Mouse (Mus musculus) limb, embryonic 12.5 days (tissue): ENCODE measurements at regions not wholly inside any gene's neighbourhood (a gene's known extent, or its start where the extent isn't known, plus 50 kb on each side); places are given as distances from the start of the nearest gene placed in this dataset.
A peak's percentile ranks its signal among the peaks of the same experiment; 100 is the strongest.
"Not testable (repeated sequence)": the region's sequence is repeated elsewhere in the genome, so short reads cannot be mapped to it uniquely, and the experiment has no call there.

ENCODE experiments used
- ATAC-seq: fragments of 200-750 bp; cut with Nextera tagmentation; 2 replicates; pipeline ENCODE4 v1.8.0; 2017; ENCODE audit warnings: low read depth, moderate TSS enrichment; ENCODE audit not compliant: insufficient number of reproducible peaks, insufficient read depth, low FRiP score, low TSS enrichment
- H3K27ac ChIP-seq: fragments of 300-500 bp; sonication (generic); 2 replicates; pipeline ENCODE4 v1.5.1; 2016; ENCODE audit warnings: mild to moderate bottlenecking, moderate library complexity
- H3K27me3 ChIP-seq: fragments of 300-500 bp; sonication (generic); 2 replicates; pipeline ENCODE4 v1.6.1; 2016; ENCODE audit warnings: mild to moderate bottlenecking, moderate library complexity
- H3K36me3 ChIP-seq: fragments of 300-500 bp; sonication (generic); 2 replicates; pipeline ENCODE4 v1.6.1; 2016; ENCODE audit warnings: mild to moderate bottlenecking, moderate library complexity
- H3K4me1 ChIP-seq: fragments of 300-500 bp; sonication (generic); replicated peaks from 2 replicates; pipeline ENCODE4 v1.6.1; 2016
- H3K4me2 ChIP-seq: fragments of 300-500 bp; sonication (generic); 2 replicates; pipeline ENCODE4 v1.6.1; 2016; ENCODE audit warnings: mild to moderate bottlenecking, moderate library complexity
- H3K4me3 ChIP-seq: fragments of 300-500 bp; sonication (generic); replicated peaks from 2 replicates; pipeline ENCODE4 v1.5.1; 2016; ENCODE audit warnings: mild to moderate bottlenecking
- H3K9ac ChIP-seq: fragments of 300-500 bp; sonication (generic); replicated peaks from 2 replicates; pipeline ENCODE4 v1.6.1; 2016; ENCODE audit warnings: mild to moderate bottlenecking, moderate library complexity
- H3K9me3 ChIP-seq: fragments of 300-500 bp; sonication (generic); 2 replicates; pipeline ENCODE4 v1.6.1; 2016; ENCODE audit warnings: mild to moderate bottlenecking, moderate library complexity
- WGBS: fragments of 180-500 bp; shearing (Covaris S2); methylation state at CpG from one replicate; pipeline ENCODE4 v1.1.7; 2016; 5-methylcytosine and 5-hydroxymethylcytosine counted together

DNA sequence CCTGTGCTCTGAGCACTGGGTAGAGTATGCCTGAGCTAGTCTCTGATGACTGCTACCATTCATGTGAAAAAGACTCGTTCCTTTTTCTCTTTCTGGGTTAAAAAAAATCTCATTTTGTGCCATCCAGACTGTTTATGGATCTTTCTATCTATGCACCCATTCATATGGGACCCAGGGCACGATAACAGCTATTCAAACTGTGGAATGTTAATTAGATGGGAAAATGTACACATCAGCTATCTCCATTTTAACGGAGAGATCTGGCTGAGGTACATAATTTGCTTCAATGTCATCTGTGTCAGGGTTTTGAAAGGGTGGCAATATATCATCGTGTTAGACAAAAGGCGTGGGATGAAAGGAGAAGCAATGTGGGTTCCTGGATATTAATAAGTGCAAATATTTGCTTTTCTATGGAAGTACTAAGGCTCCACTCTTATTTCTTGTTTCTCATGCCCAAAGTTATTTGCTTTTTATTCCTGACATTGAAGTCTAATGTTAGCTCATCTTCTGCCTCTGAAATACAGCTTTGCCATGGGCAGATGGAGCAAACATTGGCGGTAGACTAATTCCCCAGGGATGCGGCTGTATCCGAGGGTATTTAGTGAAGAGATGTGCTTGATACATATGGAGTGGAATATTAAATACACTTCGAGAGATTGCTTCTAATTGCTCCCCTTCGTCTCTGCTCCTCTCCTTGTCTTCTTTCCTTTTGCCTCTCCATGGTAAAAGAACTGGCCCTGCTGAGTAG is 116.0 kb upstream of the Eif4g2 start:
- no peak for ATAC-seq
- H3K27me3 ChIP-seq: no peaks in the 10 kb centered on the region
- no peaks in the 10 kb centered on the region for H3K9me3 ChIP-seq
- no peak overlapping the region for H3K27ac ChIP-seq
- H3K4me3 ChIP-seq: no peak overlapping the region
- 84% methylated on average over 10 of the region's 10 CpGs for WGBS
- H3K36me3 ChIP-seq: no peaks in the 10 kb centered on the region
- no peak overlapping the region for H3K9ac ChIP-seq
- no peaks in the 10 kb centered on the region for H3K4me1 ChIP-seq
- H3K4me2 ChIP-seq: no peak overlapping the region

DNA sequence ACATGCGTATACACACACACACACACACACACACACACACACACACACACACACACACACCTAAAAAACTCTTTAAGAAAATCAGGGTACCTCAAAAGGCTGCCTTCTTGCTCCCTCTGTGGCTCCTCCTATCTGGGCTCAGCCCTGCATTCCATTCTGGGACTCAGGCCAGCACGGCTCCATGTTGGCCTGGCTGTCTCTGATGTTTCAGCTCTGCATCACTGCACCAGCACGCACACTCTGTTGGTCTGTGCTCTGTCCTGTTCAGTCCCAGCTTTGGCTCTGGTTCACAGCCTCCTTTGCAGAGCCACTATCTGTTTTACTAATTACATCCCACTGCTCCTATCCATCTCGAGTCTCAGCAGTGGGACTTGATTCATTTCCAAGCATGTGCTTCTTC is 108.8 kb upstream of the Eif4g2 start:
- H3K4me3 ChIP-seq: no peak overlapping the region
- no peaks in the 10 kb centered on the region; the same call in 1 of the 2 replicates for H3K4me1 ChIP-seq
- H3K9ac ChIP-seq: no peak overlapping the region
- 70% methylated on average over 4 of the region's 4 CpGs for WGBS
- H3K9me3 ChIP-seq: no peaks in the 10 kb centered on the region
- no peaks in the 10 kb centered on the region for H3K27me3 ChIP-seq
- H3K36me3 ChIP-seq: no peaks in the 10 kb centered on the region
- no peak for ATAC-seq
- H3K4me2 ChIP-seq: no peak overlapping the region
- no peak overlapping the region for H3K27ac ChIP-seq

DNA sequence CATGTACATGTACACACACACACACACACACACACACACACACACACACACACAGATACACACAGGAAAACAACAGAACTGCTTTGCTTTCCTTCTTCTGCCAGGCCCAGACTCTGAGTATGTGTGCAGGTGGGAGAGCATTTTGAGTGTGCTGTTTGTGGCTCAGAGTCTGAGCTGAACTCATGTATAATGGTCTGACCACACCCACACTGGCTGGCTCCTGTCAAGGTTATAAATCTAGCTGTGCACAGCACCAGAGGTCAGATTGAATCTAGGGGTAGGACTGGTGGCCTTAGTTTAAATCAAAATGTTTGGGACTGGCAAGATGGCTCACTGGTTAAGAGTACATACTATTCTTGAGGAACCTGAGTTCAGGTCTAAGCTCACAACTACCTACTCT is 108.4 kb upstream of the Eif4g2 start:
- Histone ChIP-seq H3K36me3 (no peaks in the 10 kb centered on the region), H3K4me2 (no peak overlapping the region), H3K4me1 (no peaks in the 10 kb centered on the region; the same call in 1 of the 2 replicates), H3K27ac (no peak overlapping the region), H3K9me3 (no peaks in the 10 kb centered on the region), H3K9ac (no peak overlapping the region), H3K4me3 (no peak overlapping the region), H3K27me3 (no peaks in the 10 kb centered on the region)
- ATAC-seq: no peak

DNA sequence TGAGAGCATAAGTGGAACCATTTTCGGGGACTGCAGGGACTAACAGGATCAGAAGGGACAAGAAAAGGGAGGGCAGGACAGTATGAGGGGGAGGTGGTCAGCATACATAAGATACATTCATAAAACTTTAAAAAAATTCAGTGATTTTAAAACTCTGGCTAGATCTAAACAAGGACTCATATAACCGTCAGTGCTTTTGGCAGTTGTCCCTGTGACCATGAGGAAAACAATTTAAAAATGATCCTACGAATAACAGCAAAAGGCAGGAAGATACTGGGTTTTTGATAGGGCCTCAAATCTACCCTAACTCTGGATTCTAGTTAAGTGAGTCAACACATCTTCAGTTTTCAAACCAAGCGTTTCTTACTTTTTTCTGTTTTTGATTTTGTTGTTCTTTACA is 106.9 kb upstream of the Eif4g2 start:
- H3K27me3 ChIP-seq: no peaks in the 10 kb centered on the region
- H3K4me1 ChIP-seq: peaks cover 6% of the 10 kb centered on the region
- no peaks in the 10 kb centered on the region for H3K36me3 ChIP-seq
- no peak overlapping the region for H3K9ac ChIP-seq
- no peak overlapping the region for H3K27ac ChIP-seq
- ATAC-seq: no peak
- H3K4me3 ChIP-seq: no peak overlapping the region
- WGBS: 88% methylated on average over 4 of the region's 4 CpGs
- H3K9me3 ChIP-seq: no peaks in the 10 kb centered on the region
- no peak overlapping the region for H3K4me2 ChIP-seq

DNA sequence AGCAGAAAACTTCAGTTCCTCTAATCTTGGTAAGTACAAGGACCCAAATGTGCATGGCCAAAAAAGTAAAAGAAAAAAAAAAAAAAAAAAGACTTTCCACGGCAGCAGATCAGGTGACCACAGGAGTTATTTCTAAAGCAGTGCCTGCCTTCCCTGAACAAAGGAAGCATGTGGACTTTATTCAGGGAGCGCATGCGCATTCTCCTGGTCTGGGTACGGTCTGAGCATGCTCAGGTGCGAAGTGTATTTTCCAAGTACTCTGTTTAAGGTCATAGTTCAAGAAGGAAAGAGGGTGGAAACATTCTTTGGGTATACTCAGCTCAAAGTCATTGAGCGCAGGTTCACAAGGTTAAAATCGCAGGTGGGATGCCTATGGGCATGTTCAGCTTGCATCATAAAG is 103.1 kb upstream of the Eif4g2 start:
- peaks cover 18% of the 10 kb centered on the region for H3K4me1 ChIP-seq
- H3K36me3 ChIP-seq: no peaks in the 10 kb centered on the region
- ATAC-seq: no peak
- no peaks in the 10 kb centered on the region for H3K9me3 ChIP-seq
- no peak overlapping the region for H3K9ac ChIP-seq
- H3K4me3 ChIP-seq: no peak overlapping the region
- WGBS: 84% methylated on average over 7 of the region's 7 CpGs
- H3K4me2 ChIP-seq: no peak overlapping the region
- no peaks in the 10 kb centered on the region for H3K27me3 ChIP-seq
- no peak overlapping the region for H3K27ac ChIP-seq

DNA sequence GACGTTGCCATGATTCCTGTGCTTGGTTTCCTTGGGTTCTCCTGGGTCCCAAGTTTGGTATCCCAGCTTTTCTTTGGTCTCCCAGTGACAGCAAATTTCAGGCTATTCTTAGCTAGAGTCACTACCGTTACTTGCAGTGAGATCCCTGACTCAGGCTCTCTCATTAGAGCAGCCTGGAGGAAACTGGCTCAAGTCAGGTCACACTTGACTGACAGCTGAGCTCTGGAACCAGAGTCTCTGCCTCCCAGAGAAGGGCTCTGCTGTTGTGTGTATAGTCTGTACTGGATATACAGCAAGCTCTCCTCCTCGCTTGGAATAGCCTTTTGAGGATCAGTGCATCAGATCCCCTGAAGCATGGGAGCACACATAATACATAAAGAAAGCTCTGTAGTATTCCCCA is 100.7 kb upstream of the Eif4g2 start:
- H3K27ac ChIP-seq: no peak overlapping the region
- H3K9ac ChIP-seq: no peak overlapping the region
- 64% methylated on average over 3 of the region's 3 CpGs for WGBS
- no peaks in the 10 kb centered on the region for H3K9me3 ChIP-seq
- peaks cover 25% of the 10 kb centered on the region for H3K4me1 ChIP-seq
- H3K4me3 ChIP-seq: no peak overlapping the region
- no peak overlapping the region for H3K4me2 ChIP-seq
- ATAC-seq: no peak
- H3K27me3 ChIP-seq: no peaks in the 10 kb centered on the region
- H3K36me3 ChIP-seq: no peaks in the 10 kb centered on the region

DNA sequence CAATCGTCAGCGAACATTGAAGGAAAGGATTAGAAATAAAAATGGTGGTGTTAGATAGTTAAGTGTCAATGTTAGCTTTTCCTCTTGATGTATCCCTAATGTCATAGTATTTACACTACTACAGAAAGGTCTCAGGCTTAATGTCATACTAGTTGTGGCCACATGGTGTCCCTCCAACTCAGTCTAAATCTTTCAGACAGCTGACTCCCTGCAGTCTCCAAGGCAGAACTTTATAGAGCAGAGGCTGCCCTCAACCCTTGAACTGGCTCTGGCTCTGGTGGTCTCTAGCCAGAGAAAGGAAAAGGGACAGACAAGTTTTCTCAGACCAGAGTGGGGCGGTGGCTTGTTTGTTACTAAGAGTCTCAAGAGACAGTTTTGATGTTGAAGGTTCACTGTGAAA is 99.5 kb upstream of the Eif4g2 start:
- no peaks in the 10 kb centered on the region for H3K9me3 ChIP-seq
- peaks cover 25% of the 10 kb centered on the region for H3K4me1 ChIP-seq
- H3K27me3 ChIP-seq: no peaks in the 10 kb centered on the region
- no peak overlapping the region for H3K27ac ChIP-seq
- H3K4me3 ChIP-seq: no peak overlapping the region
- no peaks in the 10 kb centered on the region for H3K36me3 ChIP-seq
- WGBS: 66% methylated on average over 3 of the region's 3 CpGs
- H3K9ac ChIP-seq: no peak overlapping the region
- ATAC-seq: no peak
- H3K4me2 ChIP-seq: no peak overlapping the region

DNA sequence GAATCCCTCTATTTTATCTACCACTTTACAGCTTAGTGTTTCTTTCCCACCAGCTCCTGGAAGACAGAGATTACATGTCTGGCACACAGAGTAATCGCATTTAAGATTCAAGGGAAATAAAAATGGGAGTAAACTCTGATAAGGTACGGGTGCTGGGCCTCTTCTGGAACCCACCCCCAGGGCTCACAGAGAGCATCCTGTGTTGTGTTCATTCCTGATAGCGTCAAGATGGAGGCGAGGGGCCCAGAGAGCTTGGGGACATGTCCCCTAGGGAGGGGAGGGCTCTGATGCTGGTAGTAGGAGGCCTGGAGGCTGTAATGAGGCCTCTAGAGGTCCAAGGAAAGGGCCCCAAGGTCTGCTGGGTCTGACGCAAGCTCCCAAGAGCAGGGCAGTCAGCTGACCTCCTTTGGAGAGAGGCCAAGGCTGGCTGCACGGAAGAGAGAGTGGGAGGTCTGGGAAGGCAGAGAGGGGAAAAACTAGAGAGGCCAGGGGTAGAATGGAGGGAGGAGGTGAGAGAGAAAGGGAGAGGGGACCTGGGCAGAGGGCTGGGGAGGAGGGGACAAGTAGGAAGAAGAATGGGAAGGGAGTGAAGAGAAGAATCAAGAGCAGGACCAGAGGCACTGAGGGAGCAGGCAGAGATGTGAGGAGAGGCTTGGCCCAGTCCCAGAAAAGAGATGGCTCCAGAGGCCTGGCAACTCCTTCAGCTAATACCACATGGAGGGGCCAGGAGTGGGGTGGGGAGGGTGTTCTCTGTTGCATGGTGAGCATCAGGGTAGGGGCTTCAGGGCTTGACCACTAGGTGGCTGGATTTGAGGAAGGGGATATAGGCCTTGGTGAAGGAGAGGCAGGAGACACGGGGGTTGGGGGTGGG is 96.8 kb upstream of the Eif4g2 start:
- H3K4me3 ChIP-seq: no peak overlapping the region
- H3K27me3 ChIP-seq: peaks cover 4% of the 10 kb centered on the region; the same call in 1 of the 2 replicates
- H3K4me2 ChIP-seq: no peak overlapping the region
- peaks cover 19% of the 10 kb centered on the region for H3K4me1 ChIP-seq
- H3K27ac ChIP-seq: 0 out of 2 replicates have a peak overlapping the region, but pooled peaks have one; percentile 31
- no peaks in the 10 kb centered on the region for H3K9me3 ChIP-seq
- H3K36me3 ChIP-seq: no peaks in the 10 kb centered on the region
- no peak for ATAC-seq
- WGBS: 59% methylated on average over 7 of the region's 7 CpGs
- H3K9ac ChIP-seq: no peak overlapping the region

DNA sequence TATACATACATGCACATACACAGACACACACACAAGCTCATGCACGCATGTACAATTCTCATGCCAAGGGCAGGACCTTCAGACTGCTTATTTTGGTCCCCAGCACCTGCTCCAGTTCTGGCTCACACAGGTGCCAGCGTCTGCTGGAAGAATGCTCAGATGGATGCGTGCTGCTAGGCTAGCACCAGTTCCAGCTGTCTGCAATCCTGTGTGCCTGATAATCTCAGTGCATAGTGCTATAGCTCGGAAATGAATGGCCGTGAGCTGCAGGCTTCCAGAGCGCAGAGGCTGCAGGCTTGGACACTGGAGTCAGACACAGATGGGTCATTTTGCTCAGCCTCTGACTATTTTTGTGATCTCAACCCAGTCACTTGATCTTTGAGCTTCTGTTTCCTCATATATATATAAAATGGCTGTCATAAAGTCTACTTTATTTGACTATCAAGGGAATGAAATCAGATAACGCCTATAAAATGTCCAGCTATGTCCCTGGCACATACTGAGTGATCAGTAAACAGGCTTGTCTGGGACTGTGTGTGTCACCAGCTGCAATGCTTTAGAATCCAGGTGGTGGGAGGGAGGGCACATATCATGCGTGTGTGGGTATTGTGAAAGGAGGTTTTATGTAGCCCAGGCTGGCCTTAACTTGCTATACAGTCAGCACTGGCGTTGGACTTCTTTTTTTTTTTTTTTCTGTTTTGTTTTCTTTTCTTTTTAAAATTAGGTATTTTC is 91.7 kb upstream of the Eif4g2 start:
- no peak overlapping the region for H3K9ac ChIP-seq
- H3K27ac ChIP-seq: 0 out of 2 replicates have a peak overlapping the region, but pooled peaks have one; percentile 9
- 81% methylated on average over 9 of the region's 9 CpGs for WGBS
- H3K27me3 ChIP-seq: peaks cover 4% of the 10 kb centered on the region; the same call in 1 of the 2 replicates
- H3K4me1 ChIP-seq: peaks cover 3% of the 10 kb centered on the region
- H3K9me3 ChIP-seq: no peaks in the 10 kb centered on the region
- no peaks in the 10 kb centered on the region for H3K36me3 ChIP-seq
- no peak overlapping the region for H3K4me3 ChIP-seq
- no peak overlapping the region for H3K4me2 ChIP-seq
- no peak for ATAC-seq

DNA sequence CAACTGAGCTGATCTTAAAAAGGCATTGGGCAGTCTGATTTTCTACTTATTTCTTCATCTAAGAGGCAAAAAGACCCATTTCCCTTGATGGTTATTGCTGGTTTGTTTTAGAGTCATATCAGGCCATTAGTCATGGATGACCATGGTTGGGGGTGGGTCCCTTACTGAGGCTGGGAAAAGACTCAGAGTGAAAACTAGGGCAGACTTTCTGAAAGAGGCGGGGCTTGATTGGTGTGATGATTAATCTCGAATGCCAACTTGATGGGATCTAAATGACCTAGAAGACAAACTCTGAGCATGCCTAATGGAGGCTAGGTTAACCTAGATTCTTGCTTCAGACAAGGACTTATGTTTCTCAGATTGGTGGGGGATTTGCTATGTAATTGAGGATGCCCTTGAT is 89.2 kb upstream of the Eif4g2 start:
- no peak overlapping the region for H3K4me2 ChIP-seq
- H3K4me3 ChIP-seq: no peak overlapping the region
- H3K9me3 ChIP-seq: no peaks in the 10 kb centered on the region
- H3K36me3 ChIP-seq: no peaks in the 10 kb centered on the region
- no peaks in the 10 kb centered on the region for H3K4me1 ChIP-seq
- peaks cover 4% of the 10 kb centered on the region; the same call in 1 of the 2 replicates for H3K27me3 ChIP-seq
- no peak for ATAC-seq
- WGBS: 87% methylated on average over 2 of the region's 2 CpGs
- no peak overlapping the region for H3K27ac ChIP-seq
- no peak overlapping the region for H3K9ac ChIP-seq

DNA sequence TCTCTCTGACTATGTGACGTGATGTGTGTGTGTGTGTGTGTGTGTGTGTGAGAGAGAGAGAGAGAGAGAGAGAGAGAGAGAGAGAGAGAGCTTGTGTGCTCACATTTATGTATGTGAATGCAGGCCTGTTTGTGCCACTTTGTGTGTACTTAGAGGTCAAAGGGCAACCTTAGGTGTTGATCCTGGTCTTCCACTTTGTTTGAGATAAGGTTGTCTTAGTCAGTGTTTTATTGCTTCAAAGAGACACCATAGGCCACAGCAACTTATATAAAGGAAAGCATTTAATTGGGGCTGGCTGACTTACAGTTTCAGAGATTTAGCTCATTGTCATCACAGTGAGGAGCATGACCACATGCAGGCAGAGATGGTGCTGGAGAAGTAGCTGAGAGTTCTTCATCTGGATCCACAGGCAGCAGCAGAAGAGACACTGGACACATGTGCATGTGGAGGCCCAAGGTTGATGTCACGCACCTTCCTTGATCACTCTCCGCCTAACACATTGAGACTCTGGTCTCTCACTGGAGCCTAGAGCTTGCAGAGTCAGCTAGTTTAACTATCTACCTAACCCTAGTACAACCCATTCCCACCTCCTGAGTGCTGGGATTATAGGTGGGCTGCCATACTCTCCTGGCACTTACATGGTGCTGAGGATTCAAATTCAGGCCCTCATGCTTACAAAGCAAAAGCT is 85.9 kb upstream of the Eif4g2 start:
- not testable (repeated sequence) for H3K4me1 ChIP-seq, H3K27me3 ChIP-seq, H3K9me3 ChIP-seq, H3K27ac ChIP-seq, H3K36me3 ChIP-seq, H3K4me2 ChIP-seq, ATAC-seq, H3K9ac ChIP-seq, H3K4me3 ChIP-seq
- WGBS: 93% methylated on average over 3 of the region's 3 CpGs
